Mouse (Mus musculus): Measurements from ENCODE around the gene Il9r. TPM values are rescaled to one million over a fixed set of nuclear protein-coding genes. Genes with fewer than 3 reads are reported as not detected.

Il9r gene
- total and polyA plus RNA-seq, 2 experiments = 0.07 TPM; not detected in 1

DNA sequence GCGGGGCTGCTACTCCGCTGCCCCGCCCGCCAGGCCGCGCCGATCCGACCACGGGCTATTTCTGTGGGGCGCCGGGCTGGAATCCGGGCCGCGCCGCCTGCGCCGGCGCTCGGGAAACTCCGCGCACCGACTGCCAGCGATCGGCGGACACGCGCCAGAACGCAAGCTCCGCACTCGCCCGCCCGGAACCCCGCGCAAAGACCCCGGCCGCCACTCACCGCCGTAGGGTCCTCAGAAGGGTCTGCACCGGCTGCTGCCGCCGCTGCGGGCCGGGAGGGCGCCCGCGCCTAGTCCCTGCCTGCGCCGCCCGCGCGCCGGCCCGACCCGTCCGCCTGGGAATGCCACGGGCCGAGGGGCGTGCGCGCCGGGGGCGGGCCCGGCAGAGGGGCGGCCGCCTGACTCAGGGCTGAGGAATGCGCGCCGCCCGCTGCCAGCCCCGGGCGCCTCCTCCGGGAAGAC is 21.9 kb upstream of the Il9r start, which contains the start of gene Rhbdf1:
TSS of gene Rhbdf1 (minus strand) at position 350 of the 459 bp plus-strand sequence.
- Histone ChIP-seq H3K27ac (replicated peaks; ENCODE audit: insufficient read depth, low read depth, low read length) (peak within 1 kb of the TSS; percentile 38), H3K27me3 (ENCODE audit: control insufficient read depth, insufficient read depth, low read length) (no peaks in the 10 kb centered on the region), H3K36me3 (ENCODE audit: control insufficient read depth, insufficient read depth, low read length) (no peaks in the 10 kb centered on the region), H3K4me1 (ENCODE audit: control insufficient read depth, insufficient read depth, low read length) (peaks cover 19% of the 10 kb centered on the region), H3K79me2 (ENCODE audit: control insufficient read depth, insufficient read depth, low read length) (no peaks in the 10 kb centered on the region), H3K4me3 (ENCODE audit: insufficient read depth, low read depth, low read length) (peak within 1 kb of the TSS; percentile 65), H3K9ac (ENCODE audit: low read depth, low read length) (peak within 1 kb of the TSS; percentile 69)
- no peak for DNase-seq (ENCODE audit: extremely low read depth, low read depth, low spot score)
- WGBS = 1% methylated on average over 72 of the region's 72 CpGs
- TF ChIP-seq POLR2A (IDR thresholded peaks at IDR 0.05; ENCODE audit: extremely low read depth, insufficient read depth, low read length) (no peak), CTCF (IDR thresholded peaks at IDR 0.05; ENCODE audit: low read depth, low read length) (no peak)

DNA sequence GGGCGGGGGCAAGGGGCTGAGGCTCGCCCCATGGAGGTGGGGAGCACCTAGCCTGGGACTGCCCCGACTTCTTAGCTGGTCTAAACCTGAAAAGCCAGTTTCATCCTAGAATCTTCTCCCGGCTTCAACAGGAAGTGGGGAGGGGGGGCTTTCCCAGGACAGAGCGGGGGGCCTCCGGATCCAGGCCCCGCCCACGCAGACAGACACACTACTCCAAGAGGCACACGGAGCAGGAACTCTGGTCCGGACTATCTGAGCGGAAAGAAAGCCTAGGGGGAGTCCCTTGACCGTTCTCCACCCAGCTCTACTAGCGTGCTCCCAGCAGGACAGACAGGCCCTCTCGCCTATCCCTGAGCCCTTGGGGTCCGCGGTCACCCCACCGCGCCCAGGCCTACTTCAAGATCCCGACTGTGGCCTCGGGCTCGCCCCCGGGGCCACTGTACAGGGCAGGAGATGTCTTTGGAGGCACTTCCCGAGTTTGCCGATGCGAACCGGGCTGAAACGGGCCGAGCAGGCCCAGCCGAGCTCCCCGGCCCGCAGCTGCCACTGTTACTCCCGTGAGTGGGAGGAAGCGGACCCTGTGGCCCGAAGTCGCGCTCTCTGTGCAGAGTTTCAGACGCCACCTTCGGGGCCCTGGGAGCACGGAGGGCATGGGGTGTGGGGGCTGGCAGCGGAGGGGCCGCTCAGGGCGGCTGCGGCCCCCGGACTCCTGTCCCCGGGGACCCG is 21.3 kb upstream of the Il9r start:
- no peaks in the 10 kb centered on the region for H3K36me3 ChIP-seq (ENCODE audit: control insufficient read depth, insufficient read depth, low read length)

DNA sequence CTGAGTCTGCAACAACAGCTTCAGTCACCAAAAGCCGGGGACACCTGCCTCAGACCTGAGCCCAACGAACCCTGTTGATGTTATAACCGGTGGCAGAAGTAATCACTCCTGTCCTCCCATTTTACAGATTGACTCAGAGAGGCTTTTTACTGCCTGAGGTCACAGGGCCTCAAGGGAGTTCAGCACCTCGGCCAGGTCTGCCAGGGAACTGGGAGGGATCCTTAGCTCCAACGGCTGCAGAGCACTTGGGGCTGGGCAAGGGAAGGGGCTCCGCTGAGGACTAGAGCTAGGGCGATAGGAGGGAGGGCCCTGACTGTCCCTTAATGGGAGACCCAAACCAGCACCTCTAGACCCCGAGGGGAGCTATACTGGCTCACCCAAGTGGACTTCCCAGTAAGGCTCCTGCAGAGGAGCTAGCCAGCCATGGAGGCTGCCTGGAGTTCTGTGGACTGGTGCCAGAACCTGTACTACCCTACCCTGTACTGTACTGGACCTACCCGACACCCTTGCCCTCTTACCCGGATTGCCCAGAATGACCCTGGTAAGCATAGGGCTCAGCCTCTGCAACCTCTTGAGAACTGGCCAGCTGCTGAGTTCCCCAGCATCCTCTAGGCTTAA is 20.6 kb upstream of the Il9r start:
- peak overlapping the region; percentile 69 for H3K9ac ChIP-seq (ENCODE audit: low read depth, low read length)
- WGBS = 63% methylated on average over 10 of the region's 10 CpGs
- H3K27me3 ChIP-seq (ENCODE audit: control insufficient read depth, insufficient read depth, low read length) = no peaks in the 10 kb centered on the region
- peak overlapping the region; percentile 65 for H3K4me3 ChIP-seq (ENCODE audit: insufficient read depth, low read depth, low read length)
- TF ChIP-seq POLR2A (IDR thresholded peaks at IDR 0.05; ENCODE audit: extremely low read depth, insufficient read depth, low read length) = no peak
- TF ChIP-seq CTCF (IDR thresholded peaks at IDR 0.05; ENCODE audit: low read depth, low read length) = no peak
- H3K36me3 ChIP-seq (ENCODE audit: control insufficient read depth, insufficient read depth, low read length) = no peaks in the 10 kb centered on the region
- no peaks in the 10 kb centered on the region; the same call in 1 of the 2 replicates for H3K79me2 ChIP-seq (ENCODE audit: control insufficient read depth, insufficient read depth, low read length)
- no peak overlapping the region for H3K27ac ChIP-seq (replicated peaks; ENCODE audit: insufficient read depth, low read depth, low read length)
- peak; percentile 60 for DNase-seq (ENCODE audit: extremely low read depth, low read depth, low spot score)
- peaks cover 13% of the 10 kb centered on the region for H3K4me1 ChIP-seq (ENCODE audit: control insufficient read depth, insufficient read depth, low read length)

More for the DNA sequence above, 21.3 kb upstream of the Il9r start:
- peak overlapping the region; percentile 65 for H3K4me3 ChIP-seq (ENCODE audit: insufficient read depth, low read depth, low read length)
- H3K27me3 ChIP-seq (ENCODE audit: control insufficient read depth, insufficient read depth, low read length) = no peaks in the 10 kb centered on the region
- H3K79me2 ChIP-seq (ENCODE audit: control insufficient read depth, insufficient read depth, low read length) = no peaks in the 10 kb centered on the region
- peak; percentile 38 for DNase-seq (ENCODE audit: extremely low read depth, low read depth, low spot score)
- peak overlapping the region; percentile 69 for H3K9ac ChIP-seq (ENCODE audit: low read depth, low read length)
- peaks cover 17% of the 10 kb centered on the region for H3K4me1 ChIP-seq (ENCODE audit: control insufficient read depth, insufficient read depth, low read length)
- 2% methylated on average over 43 of the region's 46 CpGs for WGBS
- 0 out of 2 replicates have a peak, but pooled peaks have one; percentile 25 for TF ChIP-seq POLR2A (IDR thresholded peaks at IDR 0.05; ENCODE audit: extremely low read depth, insufficient read depth, low read length)
- no peak for TF ChIP-seq CTCF (IDR thresholded peaks at IDR 0.05; ENCODE audit: low read depth, low read length)
- peak overlapping the region; percentile 12; the same call in 1 of the 2 replicates for H3K27ac ChIP-seq (replicated peaks; ENCODE audit: insufficient read depth, low read depth, low read length)

DNA sequence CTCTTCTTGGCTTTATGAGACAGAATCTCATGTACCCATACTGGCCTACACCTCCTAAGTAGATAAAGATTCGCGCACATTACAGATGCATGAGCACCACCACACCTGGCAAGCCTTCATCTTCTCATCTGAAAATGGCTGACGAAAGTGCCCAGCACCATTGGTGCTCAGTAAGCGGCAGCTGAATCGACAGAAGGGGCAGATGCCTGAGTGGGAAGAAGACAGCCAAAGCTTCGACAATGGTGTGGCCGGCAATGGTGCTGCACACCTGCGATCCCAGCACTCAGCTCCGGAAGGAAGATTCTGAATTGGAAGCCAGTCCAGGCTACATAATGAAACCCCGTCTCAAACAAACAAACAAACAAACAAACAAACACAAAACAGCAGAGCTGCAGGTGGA is 19.2 kb upstream of the Il9r start:
- no peak for DNase-seq (ENCODE audit: extremely low read depth, low read depth, low spot score)
- H3K9ac ChIP-seq (ENCODE audit: low read depth, low read length) = no peak overlapping the region
- no peak overlapping the region for H3K4me3 ChIP-seq (ENCODE audit: insufficient read depth, low read depth, low read length)
- no peaks in the 10 kb centered on the region for H3K36me3 ChIP-seq (ENCODE audit: control insufficient read depth, insufficient read depth, low read length)
- no peak overlapping the region for H3K27ac ChIP-seq (replicated peaks; ENCODE audit: insufficient read depth, low read depth, low read length)
- 96% methylated on average over 10 of the region's 10 CpGs for WGBS
- no peaks in the 10 kb centered on the region; the same call in 1 of the 2 replicates for H3K79me2 ChIP-seq (ENCODE audit: control insufficient read depth, insufficient read depth, low read length)
- H3K27me3 ChIP-seq (ENCODE audit: control insufficient read depth, insufficient read depth, low read length) = no peaks in the 10 kb centered on the region
- H3K4me1 ChIP-seq (ENCODE audit: control insufficient read depth, insufficient read depth, low read length) = peaks cover 5% of the 10 kb centered on the region; the same call in 1 of the 2 replicates
- TF ChIP-seq CTCF (IDR thresholded peaks at IDR 0.05; ENCODE audit: low read depth, low read length) (no peak), POLR2A (IDR thresholded peaks at IDR 0.05; ENCODE audit: extremely low read depth, insufficient read depth, low read length) (no peak)

DNA sequence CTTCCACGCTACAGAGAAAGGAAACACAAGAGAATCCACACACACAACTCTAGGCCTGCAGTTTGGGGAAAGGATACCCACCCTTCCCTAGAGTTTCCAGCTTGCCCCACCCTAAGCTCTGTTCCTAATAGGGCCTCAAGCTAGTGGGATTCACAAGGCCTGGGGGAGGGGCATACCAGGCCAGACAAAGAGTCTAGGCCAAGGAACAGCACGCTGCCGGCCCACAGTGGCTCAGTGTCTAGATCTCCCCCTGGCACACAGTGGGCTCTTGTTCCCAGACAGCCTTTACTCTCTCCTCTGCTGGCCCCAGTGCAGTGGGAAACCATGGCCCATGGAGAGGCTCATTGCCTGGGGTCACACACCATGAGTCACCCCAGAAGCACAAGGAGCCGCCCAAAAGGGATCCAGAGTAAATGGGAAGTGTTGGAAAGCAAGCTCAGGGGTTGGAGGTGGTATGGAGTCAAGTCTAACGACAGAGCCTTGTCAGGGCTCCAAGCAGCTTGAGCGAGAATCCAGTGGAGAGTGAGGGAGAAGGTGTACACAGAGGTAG is 18.5 kb upstream of the Il9r start:
- no peaks in the 10 kb centered on the region for H3K36me3 ChIP-seq (ENCODE audit: control insufficient read depth, insufficient read depth, low read length)
- DNase-seq (ENCODE audit: extremely low read depth, low read depth, low spot score) = no peak
- no peak overlapping the region for H3K4me3 ChIP-seq (ENCODE audit: insufficient read depth, low read depth, low read length)
- no peak overlapping the region for H3K9ac ChIP-seq (ENCODE audit: low read depth, low read length)
- no peak overlapping the region for H3K27ac ChIP-seq (replicated peaks; ENCODE audit: insufficient read depth, low read depth, low read length)
- WGBS = 78% methylated on average over 6 of the region's 6 CpGs
- no peaks in the 10 kb centered on the region; the same call in 1 of the 2 replicates for H3K79me2 ChIP-seq (ENCODE audit: control insufficient read depth, insufficient read depth, low read length)
- H3K4me1 ChIP-seq (ENCODE audit: control insufficient read depth, insufficient read depth, low read length) = peaks cover 5% of the 10 kb centered on the region; the same call in 1 of the 2 replicates
- H3K27me3 ChIP-seq (ENCODE audit: control insufficient read depth, insufficient read depth, low read length) = no peaks in the 10 kb centered on the region
- TF ChIP-seq CTCF (IDR thresholded peaks at IDR 0.05; ENCODE audit: low read depth, low read length) (no peak), POLR2A (IDR thresholded peaks at IDR 0.05; ENCODE audit: extremely low read depth, insufficient read depth, low read length) (no peak)
